Mouse (Mus musculus) ES-Bruce4 (cell line): ENCODE data around the gene Heg1.

Experiments
- CTCF ChIP-seq: IDR thresholded peaks from one replicate; pipeline ENCODE4 v1.8.1; 2011; ENCODE audit warnings: low read depth, low read length
- POLR2A ChIP-seq: IDR thresholded peaks from one replicate; pipeline ENCODE4 v1.8.1; 2011; ENCODE audit warnings: low read length; ENCODE audit not compliant: insufficient read depth

DNA sequence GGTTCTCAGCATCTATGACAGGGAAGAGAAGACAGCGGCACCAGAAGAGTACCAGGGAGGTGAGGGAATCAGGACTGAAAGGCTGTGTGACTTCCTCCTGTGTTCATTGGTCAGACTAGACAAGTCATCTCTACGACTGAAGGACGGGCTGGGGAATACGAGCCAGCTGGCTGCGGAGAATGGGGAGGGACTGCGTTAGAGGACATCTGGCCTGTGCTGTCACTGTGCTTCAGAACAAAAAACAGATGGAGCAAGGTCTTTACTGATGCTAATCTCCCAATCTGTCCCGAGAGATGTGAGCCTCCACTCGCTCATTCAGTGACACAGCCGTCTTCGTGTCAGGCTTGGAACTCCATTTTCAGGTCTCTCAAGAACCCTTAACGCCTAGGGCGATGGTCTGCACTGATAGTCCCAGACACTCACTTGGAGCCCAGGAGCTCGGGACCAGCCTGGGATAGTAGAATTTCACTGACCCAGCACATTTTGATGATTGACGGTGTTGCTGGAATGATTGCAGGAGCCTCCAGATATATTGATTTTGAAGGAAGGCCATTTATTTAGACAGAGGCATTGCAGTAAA lies 10.6 kb upstream of the Heg1 start:
- TF ChIP-seq POLR2A (no peak), CTCF (no peak)
